Mouse (Mus musculus): ENCODE data around the gene Kifc5b.
"Not testable (repeated sequence)": the region's sequence is repeated elsewhere in the genome, so short reads cannot be mapped to it uniquely, and the experiment has no call there.

The Kifc5b gene

GRCm38 (mm10) chr17:26919516-26919915 lies 2.6 kb downstream of the Kifc5b start:
- peak; percentile 51 to 54 for DNase-seq

DNA sequence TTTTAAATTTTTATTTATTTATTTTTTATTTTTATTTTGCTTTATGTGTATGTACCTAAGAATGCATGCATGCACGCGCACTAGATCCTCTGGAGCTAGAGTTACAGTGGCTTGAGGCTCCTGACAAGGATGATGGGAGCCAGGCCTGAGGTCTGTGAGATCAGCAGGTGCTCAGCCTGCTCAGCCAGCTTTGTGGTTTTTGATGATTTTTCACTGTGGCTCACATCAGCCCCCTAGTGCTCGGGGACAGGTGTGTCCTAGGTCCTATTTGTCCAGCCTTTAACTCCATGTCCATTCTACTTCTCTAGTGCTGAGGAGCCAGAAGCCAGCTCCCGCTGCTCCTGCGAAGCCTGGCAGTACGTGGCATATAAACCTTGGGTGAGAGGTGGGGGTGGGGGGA lies 5.5 kb downstream of the Kifc5b start:
- not testable (repeated sequence) for DNase-seq

DNA sequence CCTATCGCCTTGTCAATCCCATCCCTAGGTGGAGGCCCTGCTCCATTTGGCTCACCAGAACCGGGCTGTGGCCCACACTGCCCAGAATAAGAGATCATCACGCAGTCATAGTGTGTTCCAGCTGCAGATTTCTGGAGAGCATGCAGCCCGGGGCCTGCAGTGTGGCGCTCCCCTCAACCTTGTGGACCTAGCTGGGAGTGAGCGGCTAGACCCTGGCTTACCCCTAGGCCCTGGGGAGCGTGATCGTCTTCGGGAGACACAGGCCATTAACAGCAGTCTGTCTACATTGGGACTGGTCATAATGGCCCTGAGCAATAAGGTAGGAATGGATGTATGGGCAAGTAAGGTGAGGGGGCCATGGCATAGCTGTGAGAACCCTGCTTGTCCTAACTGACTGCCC lies 8.5 kb downstream of the Kifc5b start:
- DNase-seq = not testable (repeated sequence)

- DNase-seq = peak; percentile 62 to 80
Measured at GRCm38 (mm10) chr17:26931795-26932194, 14.9 kb downstream of the Kifc5b start.

- DNase-seq = peak; percentile 98 to 100
Measured at GRCm38 (mm10) chr17:26932839-26933398, 16.0 kb downstream of the Kifc5b start, which contains the start of gene Phf1. Gene Phf1 (plus strand): TSS chr17:26933052.

DNA sequence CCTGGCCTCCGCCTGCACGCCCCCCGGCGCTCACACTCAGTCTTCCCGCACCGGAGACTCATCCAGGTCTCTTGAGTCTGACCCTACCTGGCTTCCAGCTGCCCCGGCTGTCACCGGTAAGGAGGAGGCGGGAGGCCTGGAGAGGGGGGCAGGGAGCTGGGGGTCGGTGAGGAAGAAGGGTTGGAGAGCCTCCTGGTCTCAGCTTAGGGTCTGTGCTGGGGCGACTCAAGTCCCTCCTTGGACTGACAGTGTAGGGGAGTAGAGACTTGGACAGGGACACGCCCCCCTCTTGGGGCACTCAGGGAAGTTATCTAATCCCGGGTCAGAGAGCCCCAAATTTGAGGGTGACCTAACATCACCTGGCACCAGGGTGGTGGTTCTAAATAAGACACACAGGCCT lies 16.5 kb downstream of the Kifc5b start:
- peak in 1 of 2 experiments; percentile 49 for DNase-seq

GRCm38 (mm10) chr17:26933885-26934827 lies 17.3 kb downstream of the Kifc5b start:
- no peak for DNase-seq

GRCm38 (mm10) chr17:26935027-26935426 lies 18.1 kb downstream of the Kifc5b start:
- DNase-seq = no peak

DNA sequence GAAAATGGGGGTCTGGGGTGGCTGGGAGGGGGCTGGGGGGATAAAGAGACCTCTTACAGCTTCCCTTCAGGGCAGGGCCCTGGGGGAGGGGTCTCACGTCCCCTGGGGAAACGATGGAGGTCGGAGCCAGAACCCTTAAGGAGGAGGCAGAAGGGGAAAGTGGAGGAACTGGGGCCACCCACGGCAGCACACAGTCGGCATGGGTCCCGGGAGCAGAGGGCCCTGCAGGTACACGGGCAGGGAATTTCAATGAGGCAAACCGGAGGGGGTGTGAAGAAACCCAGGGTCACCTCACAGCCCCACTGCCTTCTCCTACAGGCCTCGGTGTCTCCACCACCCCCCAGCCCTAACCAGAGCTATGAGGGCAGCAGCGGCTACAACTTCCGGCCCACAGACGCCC lies 19.6 kb downstream of the Kifc5b start:
- no peak for DNase-seq

- DNase-seq = no peak
Measured at GRCm38 (mm10) chr17:26936921-26937695, 20.2 kb downstream of the Kifc5b start.

DNA sequence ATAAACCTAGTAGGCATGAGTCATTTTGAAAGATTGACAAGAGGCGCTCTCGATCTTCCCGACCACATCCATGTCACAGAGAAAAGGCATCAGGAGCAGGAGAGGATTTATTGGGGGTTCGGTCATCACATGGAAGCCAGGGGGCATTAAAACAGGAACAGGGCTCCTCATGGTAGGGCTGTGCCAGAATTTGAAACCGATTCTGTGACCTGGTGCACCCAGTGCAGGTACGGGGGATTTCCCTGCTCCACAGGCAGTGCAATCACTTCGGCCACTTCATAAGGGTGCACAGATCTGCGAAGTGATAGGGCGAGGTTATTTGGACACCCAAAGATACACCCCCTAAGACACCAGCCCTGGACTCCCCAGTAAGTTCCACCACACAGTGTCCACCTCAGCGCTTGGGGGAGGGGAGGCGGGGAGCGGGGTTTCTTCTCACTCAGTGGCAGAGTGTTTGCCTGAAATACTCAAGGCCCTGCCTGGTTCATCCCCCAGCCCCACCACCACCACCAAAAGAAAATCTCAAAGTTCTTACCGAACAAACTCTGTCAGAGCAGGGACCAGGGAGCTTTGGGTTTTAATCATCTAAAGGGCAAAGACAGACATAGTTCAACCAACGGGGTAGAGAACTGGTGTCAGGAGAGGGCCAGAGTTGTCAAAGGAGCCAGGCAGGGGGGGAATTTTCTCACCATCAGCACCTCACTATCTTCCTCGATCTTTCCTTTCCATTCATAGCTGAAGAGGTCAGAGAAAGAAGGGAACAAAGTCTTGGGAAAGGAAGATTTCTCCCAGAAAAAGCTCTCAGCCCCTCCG lies 21.2 kb downstream of the Kifc5b start:
- DNase-seq = no peak

GRCm38 (mm10) chr17:26938731-26939130 lies 21.8 kb downstream of the Kifc5b start:
- no peak for DNase-seq

GRCm38 (mm10) chr17:26939178-26939972 lies 22.5 kb downstream of the Kifc5b start, which contains the start of gene Cuta:
Gene Cuta (minus strand): TSS chr17:26939569.
- DNase-seq = peak; percentile 100

DNA sequence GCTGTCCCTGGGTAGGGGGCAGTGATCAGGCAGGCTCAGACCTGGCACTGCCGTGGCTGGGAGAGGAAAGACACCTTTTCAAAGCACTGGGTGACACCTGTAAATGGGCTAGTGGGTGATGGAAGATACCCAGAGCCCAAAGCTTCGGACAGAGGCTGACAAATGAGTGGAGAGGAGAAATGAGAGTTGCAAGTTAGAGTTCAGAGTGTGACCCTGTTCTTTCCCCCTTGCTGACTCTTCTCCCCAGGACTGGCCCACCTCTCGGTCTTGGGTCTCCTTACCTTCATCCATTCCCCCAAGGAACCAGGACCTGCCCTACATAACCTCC lies 23.0 kb downstream of the Kifc5b start:
- DNase-seq = no peak

DNA sequence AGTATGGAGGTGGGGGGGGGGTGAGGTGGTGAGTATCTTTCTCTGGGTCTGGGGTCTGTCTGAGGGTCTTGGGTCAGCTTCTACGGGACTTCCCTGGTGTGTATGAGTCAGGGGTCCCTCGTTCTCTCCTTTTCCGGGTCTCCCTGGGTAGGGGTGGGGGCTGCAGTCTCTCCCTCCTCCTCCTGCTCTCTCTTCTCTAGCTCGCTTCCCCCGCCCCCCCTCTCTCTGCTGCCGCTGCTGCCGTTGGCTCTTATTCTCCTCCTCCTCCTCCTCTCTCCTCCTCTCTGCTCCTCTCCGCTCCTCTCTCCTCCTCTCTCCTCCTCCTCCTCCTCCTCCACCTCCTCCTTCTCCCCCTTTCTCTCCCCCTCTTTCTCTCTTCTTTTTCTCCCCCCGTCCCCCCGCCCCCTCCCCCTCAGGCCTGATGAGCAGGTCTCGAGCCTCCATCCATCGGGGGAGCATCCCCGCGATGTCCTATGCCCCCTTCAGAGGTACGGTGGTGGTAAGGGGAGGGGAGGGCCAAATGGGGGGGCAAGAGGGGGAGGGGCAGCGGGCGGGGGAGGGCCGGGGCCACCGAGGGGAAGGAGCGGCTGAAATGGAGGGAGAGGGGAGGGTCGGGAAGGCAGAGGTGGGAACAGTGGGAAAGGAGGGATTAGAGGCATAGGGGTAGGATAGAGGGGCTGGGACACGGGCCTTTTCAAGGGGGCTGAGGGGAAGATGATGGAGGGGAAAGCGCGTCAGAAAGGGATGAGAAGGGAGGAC lies 24.3 kb downstream of the Kifc5b start, which contains the start of gene Syngap1:
TSS of gene Syngap1 (plus strand) at position 223 of the 759 bp plus-strand sequence.
- peak; percentile 26 to 53 for DNase-seq

DNA sequence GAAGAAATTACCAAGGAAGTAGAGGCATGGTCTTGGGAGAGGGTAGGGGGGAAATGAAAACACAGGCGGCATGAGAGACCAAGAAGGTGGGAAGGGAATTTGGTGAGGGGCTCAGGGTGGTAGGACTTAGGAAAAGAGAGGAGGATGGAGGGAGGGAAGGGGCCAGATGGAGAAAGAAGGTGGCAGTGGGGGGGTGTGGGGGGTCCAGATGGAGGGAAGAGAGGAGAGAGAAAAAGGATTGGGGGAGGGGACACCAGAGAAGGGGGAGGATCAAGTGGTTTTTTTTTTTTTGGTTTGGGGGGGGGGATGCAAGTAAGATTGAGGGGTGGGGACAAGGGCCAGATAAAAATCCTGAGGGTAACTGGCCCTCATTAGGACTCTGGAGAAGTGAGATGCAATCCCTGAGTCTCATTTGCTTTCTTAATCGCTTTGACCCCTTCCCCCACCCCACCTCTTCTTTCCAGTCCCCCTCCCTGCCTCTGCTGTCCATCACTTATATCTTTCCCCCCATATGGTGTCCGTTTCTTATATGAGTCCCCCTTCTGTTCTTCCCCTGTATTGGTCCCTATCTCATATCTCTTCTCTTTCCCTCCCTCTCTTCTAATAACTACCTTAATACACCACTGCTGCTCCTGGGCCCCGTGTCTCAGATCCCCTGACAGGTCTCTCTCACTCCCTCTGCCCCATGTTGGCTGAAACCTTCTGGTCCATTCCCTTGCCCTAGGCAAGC lies 25.1 kb downstream of the Kifc5b start:
- no peak for DNase-seq

GRCm38 (mm10) chr17:26945824-26946495 lies 29.1 kb downstream of the Kifc5b start:
- no peak for DNase-seq

GRCm38 (mm10) chr17:26946567-26946966 lies 29.7 kb downstream of the Kifc5b start:
- peak; percentile 91 to 93 for DNase-seq

All from kidney, postnatal 36 days (tissue).